Mouse (Mus musculus) CD8-positive naive resting alpha-beta T cell, adult 2 months (primary cell): ENCODE measurements around the gene Rasd1.

Source experiments
- DNase-seq, 2 experiments: peaks; one replicate each; pipeline ENCODE4 v3.0.0; 2022; ENCODE audit warnings: low read depth in 2 of 2, low spot score in 2 of 2

Rasd1 gene

DNA sequence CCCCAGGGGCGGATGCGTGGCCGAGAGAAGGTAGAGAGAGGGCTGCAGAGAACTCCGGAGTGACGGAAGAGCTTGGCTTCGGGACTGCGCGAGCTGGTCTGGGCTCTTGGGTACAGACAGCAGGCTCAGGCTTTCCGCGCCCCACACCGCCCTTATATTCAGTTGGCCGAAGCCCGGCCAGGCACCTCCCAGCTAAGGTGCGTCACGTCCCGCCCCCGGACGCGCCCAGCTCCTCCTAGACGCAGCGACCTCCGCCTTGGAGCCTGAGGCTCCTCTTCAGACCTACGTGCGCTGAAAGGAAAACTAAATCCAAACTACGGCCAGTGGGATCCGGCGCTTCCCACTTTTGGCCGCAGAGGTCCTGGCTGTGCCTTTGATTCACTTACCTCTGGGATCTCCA lies at the start of gene Rasd1:
Rasd1 (minus strand) TSS at position 127 of the 400 bp plus-strand sequence.
- peak; percentile 11 to 23 for DNase-seq

DNA sequence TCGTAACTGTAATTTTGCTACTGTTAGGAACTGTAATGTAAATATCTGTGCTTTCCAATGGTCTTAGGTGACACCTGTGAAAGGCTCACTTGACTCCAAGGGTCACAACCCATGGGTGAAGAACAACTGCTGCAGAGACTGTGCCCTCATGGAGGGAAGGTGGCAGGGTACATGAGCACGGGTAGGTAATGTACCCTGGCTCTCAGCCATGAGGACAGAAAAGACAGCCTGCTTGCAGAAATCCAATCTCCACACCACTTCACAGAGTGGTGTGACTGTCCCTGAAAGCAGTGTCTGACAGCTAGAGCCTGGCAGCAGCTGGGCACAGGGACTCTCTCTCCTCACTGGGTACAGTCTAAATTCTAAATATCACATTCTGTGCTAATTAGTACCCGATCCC lies 46.8 kb upstream of the Rasd1 start:
- no peak for DNase-seq

GRCm38 (mm10) chr11:60009451-60009850 lies 44.7 kb upstream of the Rasd1 start:
- no peak for DNase-seq

DNA sequence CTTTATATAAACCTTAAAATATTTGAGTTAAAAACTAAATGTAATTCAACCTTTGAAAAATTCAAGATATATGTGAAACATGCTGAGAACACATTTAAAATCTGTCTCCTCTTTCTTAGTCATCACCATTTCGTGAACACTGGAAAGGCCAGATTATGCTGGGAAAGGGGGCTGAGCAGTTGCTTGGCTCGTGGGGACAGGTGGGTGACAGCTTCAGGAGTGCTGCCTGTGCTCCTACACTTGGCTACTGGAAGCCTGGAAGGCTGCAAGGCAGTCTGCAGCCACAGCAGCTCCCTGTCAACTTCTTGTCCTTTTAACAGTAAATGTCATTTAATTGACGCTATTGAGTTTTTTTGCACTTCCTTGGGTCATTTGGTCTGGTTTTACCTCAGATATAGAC lies 41.1 kb upstream of the Rasd1 start:
- DNase-seq: no peak

DNA sequence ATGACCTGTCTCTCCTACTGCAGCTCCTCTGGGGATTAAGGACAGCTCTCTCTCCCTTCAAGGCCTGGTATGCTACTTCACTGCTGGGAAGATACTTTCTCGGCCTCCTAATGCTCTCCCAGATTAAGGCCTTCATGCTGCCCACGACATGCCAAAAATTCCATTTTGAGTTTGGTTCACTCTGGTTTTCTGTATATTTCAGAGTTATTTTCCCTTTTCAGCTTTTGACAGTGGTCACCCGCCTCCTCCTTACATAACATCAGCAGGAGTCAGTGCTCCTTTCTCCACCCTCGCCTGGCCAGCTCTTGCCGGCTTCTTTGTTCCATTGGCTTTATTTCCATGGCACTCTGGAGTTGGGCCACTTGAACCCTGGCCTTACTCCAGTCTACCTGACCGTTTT lies 40.0 kb upstream of the Rasd1 start:
- DNase-seq: no peak

DNA sequence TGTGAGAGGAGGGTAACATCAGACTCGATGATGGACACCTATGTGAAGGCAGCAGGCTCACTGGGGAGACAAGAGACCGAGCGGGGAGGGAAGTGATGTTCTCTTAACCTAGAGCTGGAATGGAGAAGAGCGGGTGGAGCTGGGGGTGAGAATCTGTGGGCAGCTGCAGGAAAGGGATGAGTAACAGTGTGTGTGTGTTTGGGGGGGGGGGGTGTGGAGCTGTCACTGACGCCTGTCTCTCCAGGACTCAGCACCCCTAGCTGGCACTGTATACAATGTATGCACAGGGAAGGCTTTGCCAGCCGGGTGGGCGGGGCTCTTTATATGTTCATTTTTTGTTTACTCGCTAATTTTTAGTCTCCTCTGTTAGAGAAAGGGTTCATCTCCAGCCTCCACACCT lies 39.1 kb upstream of the Rasd1 start:
- DNase-seq: no peak

DNA sequence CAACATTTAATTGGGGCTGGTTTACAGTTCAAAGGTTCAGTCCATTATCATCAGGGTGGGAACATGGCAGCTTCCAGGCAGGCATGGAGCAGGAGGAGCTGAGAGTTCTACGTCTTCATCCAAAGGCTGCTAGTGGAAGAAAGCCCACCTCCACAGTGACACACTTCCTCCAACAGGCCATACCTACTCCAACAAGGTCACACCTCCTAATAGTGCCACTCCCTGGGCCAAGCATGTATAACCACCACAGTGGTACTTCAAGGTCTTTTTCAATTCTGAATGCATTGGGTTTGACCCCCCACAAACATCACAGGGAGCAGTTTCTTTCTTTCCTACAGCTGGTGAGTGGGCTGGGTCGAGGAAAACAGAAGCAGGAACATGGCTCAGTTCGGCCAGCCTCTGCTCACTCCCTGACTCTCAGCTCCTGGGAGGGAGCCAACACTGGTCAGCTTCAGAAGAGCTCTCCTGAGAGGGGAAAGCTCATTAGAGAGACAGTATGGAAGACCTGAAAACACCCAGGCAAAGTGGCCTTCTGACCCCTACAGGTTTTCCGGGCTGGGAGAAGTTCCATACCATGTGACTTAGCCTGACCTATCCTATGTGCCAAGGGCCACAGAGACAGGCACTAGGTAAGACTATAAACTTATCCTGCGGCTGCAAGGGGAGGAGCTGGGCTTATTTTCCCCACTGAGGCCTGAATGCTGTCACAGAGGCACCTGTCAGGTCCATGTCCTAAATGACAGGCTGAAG lies 36.7 kb upstream of the Rasd1 start:
- no peak for DNase-seq

- no peak for DNase-seq
Observed at GRCm38 (mm10) chr11:59994318-59994717, 29.6 kb upstream of the Rasd1 start.

DNA sequence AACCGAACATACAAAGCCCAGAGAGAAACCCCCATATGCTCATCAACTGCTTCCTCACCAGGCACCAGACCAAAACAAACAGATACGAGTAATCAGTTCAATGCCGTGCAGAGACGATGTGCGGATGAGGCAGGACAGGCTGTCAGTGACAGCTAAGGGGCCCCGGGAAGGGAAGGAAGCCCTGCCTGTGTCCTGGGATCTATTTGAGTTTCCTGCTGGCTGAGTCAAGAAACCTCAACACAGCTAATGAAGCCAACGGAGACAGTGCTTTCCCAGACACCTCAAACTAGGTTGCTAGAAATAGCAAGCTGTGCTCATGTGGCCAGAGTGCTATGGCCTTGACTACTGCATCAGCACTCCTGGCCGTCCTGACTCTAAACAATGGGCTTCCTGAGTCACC lies 26.6 kb upstream of the Rasd1 start:
- no peak for DNase-seq

DNA sequence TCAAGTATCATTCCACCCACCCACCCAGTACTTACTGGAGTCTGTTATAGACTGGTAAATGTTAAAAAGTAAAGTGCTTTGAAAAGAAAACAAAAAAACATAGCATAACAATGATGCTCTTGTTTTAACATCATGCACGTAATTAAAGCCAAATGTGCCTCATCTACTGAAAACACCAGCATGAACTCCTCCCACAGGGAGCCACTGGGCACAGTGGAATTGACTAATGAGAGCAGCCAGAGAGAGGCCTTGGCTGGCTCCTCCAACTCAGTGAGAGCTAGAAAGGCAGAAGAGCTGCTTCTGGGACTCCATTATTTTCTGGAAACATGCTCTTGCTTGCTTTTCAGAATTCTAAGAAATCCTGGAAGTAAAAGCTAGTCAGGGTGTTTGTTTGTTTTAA lies 24.7 kb upstream of the Rasd1 start:
- DNase-seq: no peak

DNA sequence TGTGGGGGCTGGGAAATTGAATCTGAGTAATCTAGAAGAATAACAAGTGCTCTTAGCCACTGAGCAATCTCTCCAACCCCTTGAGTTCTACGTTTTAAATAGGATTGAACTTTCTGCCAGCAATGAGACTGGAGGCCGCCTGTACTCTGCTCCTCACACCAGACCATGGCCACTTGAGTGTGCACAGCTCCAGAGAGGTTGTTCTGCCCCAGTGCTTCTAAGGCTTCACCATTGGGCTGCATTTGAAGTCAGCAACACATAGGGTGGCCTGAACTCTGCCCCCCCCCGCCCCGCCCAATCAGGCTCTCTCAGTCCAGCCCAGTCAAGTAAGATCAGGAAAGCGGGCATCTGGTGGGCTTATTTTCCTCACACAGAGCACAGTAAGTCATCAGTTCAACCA lies 13.1 kb upstream of the Rasd1 start:
- DNase-seq: no peak

GRCm38 (mm10) chr11:59975241-59975640 lies 10.5 kb upstream of the Rasd1 start:
- no peak for DNase-seq

DNA sequence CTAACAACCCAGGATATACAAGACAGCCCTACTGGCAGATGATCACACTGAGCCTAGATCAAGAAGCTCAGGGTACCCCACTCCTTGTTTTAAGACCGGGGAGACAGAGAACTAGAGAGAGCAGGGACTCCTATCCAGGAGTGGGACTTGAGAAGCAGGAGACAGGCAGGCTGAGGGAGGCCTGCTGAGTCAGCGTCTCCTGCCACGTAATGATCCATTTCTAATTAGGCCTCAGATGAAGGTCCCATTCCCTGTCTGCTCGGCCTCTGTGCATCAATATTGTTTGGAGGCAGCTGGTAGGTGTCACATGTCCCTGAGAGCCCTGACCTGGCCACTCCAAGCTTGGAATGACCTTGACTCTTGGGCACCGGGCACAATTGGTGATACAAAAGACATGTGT lies 8.6 kb upstream of the Rasd1 start:
- DNase-seq: no peak

DNA sequence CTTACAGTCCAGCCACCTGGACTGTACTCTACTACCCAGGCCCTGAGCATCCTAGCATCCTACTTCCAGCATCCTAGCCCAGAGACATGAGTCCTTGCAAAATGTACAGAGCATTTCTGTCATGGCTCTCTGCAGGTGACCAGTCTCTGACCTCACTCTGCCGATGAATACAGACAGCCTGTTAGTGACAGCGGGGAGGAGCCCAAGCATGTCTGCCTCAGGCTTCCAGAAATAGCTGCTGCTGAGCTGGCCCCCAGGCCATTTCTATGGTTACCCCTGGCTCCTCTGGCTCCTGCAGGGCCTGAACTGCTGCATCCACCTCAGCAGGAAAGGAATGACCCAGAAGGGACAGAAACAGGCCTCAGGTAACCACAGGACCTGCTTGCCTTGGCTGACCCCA lies 6.9 kb upstream of the Rasd1 start:
- no peak for DNase-seq

DNA sequence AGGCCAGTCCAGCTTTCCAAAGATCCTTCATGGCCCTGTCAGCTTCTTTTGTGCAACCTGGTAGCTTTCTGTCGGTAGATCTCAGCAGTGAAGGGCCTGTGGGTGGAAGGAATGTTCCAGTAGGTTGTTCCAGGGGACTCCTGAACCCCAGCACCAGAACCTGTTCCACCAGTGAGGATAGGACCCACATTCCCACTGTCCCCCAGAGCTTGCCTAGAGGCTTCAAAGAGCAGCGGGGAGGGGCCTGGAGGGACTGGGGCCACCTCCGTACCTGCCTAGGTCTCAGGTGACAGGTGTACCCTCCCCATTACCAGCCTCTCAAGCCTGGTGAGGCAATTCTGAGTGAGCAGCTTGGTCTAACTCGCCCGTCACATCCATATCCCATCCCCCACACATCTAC lies 6.0 kb upstream of the Rasd1 start:
- DNase-seq: no peak

DNA sequence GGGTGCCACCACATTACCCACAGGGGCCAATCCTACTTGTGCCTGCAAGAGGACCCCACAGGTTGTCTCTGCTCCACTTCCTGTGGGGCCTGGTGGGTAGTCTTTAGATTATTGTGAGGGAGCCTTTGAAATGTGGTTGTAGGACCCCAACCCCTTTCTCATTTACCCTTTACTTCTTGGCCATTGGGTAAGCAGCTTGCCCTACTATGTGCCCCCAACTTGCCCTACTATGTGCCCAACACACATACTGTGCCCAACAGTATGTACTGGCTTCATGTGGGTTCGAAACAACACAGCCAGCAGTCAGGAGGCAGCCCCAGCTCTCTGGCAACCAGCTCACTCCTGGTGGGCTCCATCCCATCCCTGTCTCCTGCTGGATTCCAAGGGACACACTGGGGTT lies 3.0 kb upstream of the Rasd1 start:
- no peak for DNase-seq

DNA sequence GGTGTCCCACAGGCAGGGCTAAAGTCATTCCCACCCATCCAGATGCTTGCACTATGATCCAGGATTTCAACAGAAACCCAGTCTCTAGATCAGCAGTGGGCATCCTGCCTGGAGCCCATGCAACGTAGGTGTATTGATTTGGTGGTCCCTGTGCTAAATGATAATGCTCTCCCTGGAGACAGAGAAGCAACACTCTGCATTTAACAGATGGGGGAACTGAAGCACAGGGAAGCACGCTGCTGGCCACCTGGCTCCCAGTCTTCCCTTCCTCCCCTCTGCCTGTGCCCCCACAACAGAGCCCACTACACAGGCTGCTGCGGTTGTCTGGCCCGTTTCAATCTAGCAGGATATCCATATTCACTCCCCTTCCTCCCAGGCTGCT lies 1.3 kb upstream of the Rasd1 start:
- DNase-seq: no peak

- peak; percentile 16 to 46 for DNase-seq
Observed at GRCm38 (mm10) chr11:59965227-59966101, 720 bp upstream of the Rasd1 start.

DNA sequence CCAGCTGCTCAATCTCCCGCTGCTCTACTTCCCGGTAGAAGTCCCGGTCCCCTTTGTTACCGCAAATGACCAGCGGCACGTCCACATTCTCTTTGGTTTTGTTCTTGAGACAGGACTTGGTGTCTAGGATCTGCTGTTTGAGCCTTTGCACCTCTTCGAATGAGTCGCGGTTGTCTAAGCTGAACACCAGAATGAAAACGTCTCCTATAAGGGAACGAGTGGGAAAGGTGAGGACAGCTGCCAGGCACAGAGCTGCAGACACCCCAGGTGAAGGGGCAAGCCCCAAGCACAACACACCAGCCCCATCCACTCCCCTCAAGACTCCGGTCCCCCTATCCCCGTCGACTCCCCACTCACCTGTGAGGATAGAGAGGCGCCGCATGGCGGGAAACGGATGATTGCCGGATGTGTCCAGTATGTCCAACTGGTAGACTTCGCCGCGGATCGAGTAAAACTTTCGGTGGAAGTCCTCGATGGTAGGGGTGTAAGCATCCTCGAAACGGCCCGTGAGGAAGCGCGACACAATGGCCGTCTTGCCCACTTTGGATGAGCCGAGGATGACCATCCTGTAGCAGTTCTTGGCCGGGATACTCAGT lies 483 bp downstream of the Rasd1 start:
- DNase-seq: peak; percentile 7 to 9

DNA sequence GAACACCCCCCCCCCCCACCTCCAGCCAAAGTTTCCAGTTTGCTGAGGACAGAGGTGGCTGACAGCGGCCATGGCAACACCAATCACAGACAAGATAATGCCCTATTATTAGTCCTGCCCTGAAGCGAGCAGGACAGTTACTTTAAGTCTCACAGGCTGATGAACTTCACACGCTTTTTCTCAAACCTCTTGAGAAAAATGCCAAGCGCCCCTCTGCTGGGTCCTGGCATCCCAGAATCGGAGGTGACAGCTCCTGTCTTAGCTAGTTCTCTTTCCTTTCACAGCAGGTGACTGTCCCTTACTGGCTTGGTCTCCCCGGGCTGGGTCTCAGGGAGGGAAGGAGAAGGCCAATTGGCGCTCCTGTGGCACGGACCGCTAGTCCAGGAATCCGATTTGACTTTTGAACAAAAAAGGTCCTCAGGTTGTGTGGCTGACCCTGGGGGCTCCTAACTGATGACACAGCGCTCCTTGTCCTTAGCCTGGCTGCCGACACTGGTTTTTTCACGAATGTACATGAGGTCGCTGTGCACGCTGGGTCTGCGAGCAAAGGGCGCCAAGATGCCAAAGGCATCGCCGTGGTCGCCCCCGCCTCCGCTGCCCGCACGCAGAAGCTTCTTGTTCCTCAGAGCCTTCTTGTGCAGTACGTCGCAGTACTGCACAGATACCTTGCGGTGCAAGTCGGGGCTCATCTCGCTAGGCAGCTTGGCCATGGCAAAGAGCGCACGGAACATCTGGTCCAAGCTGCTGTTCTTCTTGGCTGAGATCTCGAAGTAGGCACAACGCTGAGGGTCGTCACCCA lies 1.2 kb downstream of the Rasd1 start:
- no peak for DNase-seq

DNA sequence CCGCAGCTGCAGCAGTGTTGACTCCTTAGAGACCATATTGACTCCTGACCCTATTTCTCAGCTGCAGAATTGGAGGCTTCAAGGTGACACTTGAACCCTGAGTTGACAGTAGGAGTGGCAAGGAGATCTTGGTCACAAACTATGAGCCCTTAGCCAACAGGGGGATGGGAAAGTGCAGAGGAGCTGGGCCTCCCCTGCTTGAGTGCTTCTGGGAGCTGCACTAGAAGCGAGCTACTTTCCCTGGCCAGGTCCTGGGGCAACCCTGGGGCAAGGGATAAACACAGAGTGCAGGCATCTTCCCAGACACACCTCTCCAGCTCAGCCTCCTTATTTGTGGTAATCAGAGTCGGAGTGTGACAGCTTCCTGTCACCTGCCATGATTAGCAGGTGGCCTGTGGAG lies 2.2 kb downstream of the Rasd1 start:
- no peak for DNase-seq
